Mouse (Mus musculus) heart, adult 2 months (tissue): ENCODE measurements around the gene Tssk4.

Source experiments
- CTCF ChIP-seq: fragments of 200-600 bp; IDR thresholded peaks from 2 replicates; pipeline ENCODE4 v1.8.1; 2022; ENCODE audit warnings: antibody characterized with exemption, mild to moderate bottlenecking, moderate library complexity
- EP300 ChIP-seq: fragments of 200-500 bp; IDR thresholded peaks from 2 replicates; pipeline ENCODE4 v1.6.1; 2011; ENCODE audit warnings: low read depth, low read length, control low read depth; ENCODE audit not compliant: insufficient read depth
- POLR2A ChIP-seq: fragments of 200-500 bp; IDR thresholded peaks from 2 replicates; pipeline ENCODE4 v1.6.1; 2011; ENCODE audit warnings: mild to moderate bottlenecking, low read depth, low read length, control low read depth; ENCODE audit not compliant: insufficient read depth

GRCm38 (mm10) chr14:55660636-55661035 lies 10.7 kb downstream of the Tssk4 start:
- TF ChIP-seq CTCF (no peak), POLR2A (no peak), EP300 (no peak)
